Mouse (Mus musculus): ENCODE data around the gene Alpl.

DNA sequence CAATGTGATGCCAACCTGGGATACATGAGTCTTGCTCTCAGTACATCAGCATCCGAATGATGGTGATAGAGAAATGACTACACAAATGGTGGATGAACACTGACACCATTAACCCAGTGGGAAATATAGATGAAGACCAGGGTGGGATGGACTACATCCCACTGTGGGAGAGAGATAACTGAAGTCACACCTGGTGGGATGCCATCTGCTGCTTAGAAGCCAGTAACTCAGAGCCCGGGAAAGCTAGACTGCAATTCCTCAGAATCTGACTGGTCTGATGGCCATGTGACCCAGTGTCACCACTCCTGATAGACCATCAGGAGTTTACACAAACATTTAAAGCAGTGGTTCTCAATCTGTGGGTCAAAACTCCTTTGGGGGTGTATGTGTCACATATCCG, 27.4 kb upstream of the Alpl start:
- TF ChIP-seq CTCF (IDR thresholded peaks at IDR 0.05), result no peak
- no peak for TF ChIP-seq EP300 (IDR thresholded peaks at IDR 0.05)
